Mouse (Mus musculus) Patski (cell line): ENCODE measurements at regions not wholly inside any gene's neighbourhood (a gene's known extent, or its start where the extent isn't known, plus 50 kb on each side); places are given as distances from the start of the nearest gene placed in this dataset.

ENCODE experiments used
- ATAC-seq: fragments of 100-300 bp; one replicate; pipeline ENCODE4 v1.8.0; 2021
- CTCF ChIA-PET: fragments of 350-600 bp; sonication (Branson Sonifier 250); formaldehyde crosslinking; loops from one replicate; lab custom pipeline; 2022; ENCODE audit warnings: inconsistent platforms; lab: Charles Lee
- POLR2A ChIA-PET: fragments of 350-600 bp; sonication (Branson Sonifier 250); formaldehyde crosslinking; loops from one replicate; lab custom pipeline; 2022; ENCODE audit warnings: antibody characterized with exemption, inconsistent platforms; lab: Charles Lee
- DNase-seq: peaks from one replicate; pipeline ENCODE4 v3.0.0-alpha.2; 2011; ENCODE audit warnings: low read depth, low spot score
- H3K27me3 ChIP-seq: fragments of 371-371 bp; one replicate; pipeline ENCODE4 v1.5.1; 2021
- CTCF ChIP-seq: fragments of 100-300 bp; IDR thresholded peaks from one replicate; pipeline ENCODE4 v1.5.1; 2021
- in situ Hi-C: fragments of 300-500 bp; cut with MboI; formaldehyde crosslinking; loops from 3 replicates; pipeline ENCODE4 v1.11.1; 2018; ENCODE audit warnings: low pct_unique_long_range_greater_than_20kb, mixed read lengths

DNA sequence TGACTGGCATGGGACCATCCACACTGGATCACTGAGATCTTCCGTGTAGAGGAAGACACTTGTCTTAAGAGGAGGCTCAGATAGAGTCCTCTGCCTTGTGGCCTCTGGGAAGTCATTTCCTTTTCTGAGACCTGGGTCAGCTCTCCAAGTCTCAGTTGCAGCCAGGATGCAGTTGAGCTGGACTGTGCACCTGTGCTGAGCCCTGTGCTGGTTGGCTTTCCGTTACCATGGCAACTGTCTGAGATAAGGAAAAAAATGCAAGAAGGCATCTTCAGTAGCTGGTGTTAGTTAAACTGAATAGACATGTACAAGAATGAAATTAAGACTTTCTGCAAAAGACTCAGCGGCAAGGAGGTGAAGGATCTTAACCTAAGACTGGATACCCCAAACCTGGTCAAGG lies 82.5 kb upstream of the Tut7 start:
- TF ChIP-seq CTCF = no peak
- no peak for ATAC-seq
- in situ Hi-C loops = no loop called here

DNA sequence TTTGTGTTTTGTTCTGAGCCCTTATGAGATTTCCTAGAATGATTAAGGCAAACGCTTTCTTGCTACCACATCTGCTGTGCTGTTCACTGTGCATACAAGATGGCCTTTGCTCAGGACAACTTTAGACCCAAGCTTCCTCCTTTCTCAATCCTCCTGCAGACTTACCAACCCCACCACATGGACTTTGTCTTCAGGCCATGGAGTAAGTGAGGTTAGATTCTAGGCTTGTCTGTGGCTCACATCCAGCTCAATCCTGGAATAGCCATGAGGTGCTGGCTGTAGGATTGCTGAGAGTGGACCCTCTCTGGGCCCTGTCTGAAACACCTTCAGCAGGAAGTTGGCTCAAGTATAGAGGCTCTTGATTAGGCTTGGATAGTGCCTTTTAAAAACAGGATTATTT lies 81.5 kb upstream of the Tut7 start:
- TF ChIP-seq CTCF = no peak
- H3K27me3 ChIP-seq = no peaks in the 10 kb centered on the region
- ChIA-PET CTCF (interaction anchor here (0.7 to 1.1 kb wide), 2 partner anchors 8 to 34 kb away, joined by 3 read pairs; no protein-coding TSS in a partner anchor), POLR2A (interaction anchor here (0.8 kb wide), 1 partner anchor 12 kb away, joined by 3 read pairs; no protein-coding TSS in a partner anchor)
- in situ Hi-C loops = no loop called here
- ATAC-seq (no peak), DNase-seq (no peak)

More for the DNA sequence above, 82.5 kb upstream of the Tut7 start:
- no peaks in the 10 kb centered on the region for H3K27me3 ChIP-seq
- POLR2A ChIA-PET = interaction anchor here (0.6 to 0.8 kb wide), 3 partner anchors 11 to 218 kb away, joined by 3 read pairs; no protein-coding TSS in a partner anchor
- CTCF ChIA-PET = interaction anchor here (0.7 to 1.1 kb wide), 2 partner anchors 10 to 33 kb away, joined by 3 read pairs; no protein-coding TSS in a partner anchor
- no peak for DNase-seq

DNA sequence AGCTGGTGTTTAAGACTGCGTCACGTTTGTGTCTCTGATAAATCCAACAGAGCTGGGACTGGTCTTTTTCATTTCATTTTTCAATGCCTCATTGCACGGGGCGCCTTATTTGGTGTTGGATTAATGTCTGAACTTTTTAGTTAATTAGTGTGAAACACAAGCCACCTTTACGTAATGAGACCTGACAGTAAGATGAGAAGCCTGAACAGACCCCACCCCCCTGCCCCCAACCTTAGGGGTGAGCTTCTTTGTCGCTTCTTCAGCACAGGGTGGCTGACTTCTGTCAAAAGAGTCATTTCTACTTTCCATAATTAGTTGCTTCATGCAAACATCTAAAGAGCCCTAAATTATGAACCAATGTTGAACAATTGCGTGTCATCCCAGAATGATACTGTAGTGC lies 76.6 kb upstream of the Tut7 start:
- ATAC-seq = no peak
- DNase-seq = no peak
- in situ Hi-C loops = no loop called here
- CTCF ChIA-PET = no interaction called here
- no peaks in the 10 kb centered on the region for H3K27me3 ChIP-seq
- POLR2A ChIA-PET = no interaction called here
- no peak for TF ChIP-seq CTCF

DNA sequence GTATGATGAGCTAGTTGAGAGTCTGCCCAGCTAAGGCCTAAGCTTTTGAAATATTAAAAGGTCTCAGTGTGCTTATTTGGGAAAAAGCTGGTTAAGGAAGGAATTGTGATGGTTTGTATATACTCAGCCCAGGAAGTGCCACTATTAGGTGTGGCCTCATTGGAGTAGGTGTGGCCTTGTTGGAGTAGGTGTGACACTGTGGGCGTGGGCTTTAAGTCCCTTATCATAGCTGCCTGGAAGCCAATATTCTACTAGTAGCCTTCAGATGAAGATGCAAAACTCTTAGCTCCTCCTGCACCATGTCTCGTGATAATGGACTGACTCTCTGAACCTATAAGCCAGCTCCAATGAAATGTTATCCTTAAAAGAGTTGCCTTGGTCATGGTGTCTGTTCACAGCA lies 72.8 kb upstream of the Tut7 start:
- TF ChIP-seq CTCF = no peak
- ChIA-PET POLR2A (interaction anchor here (0.6 to 0.8 kb wide), 2 partner anchors 52 to 140 kb away, joined by 3 to 4 read pairs; no protein-coding TSS in a partner anchor), CTCF (interaction anchor here (1.0 to 1.6 kb wide), 3 partner anchors 9 to 49 kb away, joined by 3 to 4 read pairs (median 3); no protein-coding TSS in a partner anchor)
- no peaks in the 10 kb centered on the region for H3K27me3 ChIP-seq
- DNase-seq = no peak
- ATAC-seq = no peak
- in situ Hi-C loops = no loop called here

DNA sequence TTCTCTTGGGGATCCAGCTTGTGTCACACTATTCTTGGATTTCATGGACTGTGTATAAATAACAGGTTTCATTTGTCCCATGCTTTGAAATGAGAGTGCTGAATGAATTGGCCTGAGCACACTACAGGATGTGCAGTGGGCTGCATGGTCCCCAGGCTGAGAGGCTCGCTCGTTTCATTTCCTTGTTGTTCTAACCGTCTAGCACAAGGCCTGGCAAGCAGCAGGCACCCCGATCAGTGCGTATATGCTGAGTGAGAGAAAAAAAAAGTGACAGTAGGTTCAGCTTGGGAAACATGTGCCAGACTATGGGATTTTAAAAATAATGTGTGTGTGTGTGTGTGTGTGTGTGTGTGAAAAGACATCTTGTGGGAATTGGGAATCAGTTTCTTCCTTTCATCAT lies 71.1 kb upstream of the Tut7 start:
- H3K27me3 ChIP-seq = no peaks in the 10 kb centered on the region
- CTCF ChIA-PET = interaction anchor here (0.7 kb wide), 1 partner anchor 10 kb away, joined by 3 read pairs; no protein-coding TSS in a partner anchor
- POLR2A ChIA-PET = no interaction called here
- TF ChIP-seq CTCF = no peak
- DNase-seq (no peak), ATAC-seq (no peak)
- in situ Hi-C loops = loop anchor here (5.0 kb wide), 5 partner anchors 48 to 573 kb away; no protein-coding TSS in a partner anchor

DNA sequence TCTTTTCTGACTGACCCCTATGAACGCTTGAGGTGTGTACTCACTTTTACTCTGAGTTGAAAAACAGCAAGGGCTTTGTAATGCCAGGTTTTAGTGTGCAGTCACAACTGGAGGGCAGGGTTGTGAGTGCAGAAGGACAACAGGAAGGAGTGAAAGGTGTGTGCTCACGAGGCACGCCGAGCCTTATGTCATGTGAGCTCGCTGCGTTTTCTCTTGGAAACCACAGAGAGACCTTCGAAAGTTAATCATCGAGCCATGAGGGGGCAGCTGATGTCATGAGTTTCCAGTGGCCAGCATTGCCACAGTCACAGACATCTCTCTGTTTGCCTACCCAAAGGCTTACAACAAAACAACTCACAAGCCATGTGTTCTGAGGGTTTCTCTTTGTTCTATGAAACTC lies 70.0 kb upstream of the Tut7 start:
- ATAC-seq (no peak), DNase-seq (no peak)
- TF ChIP-seq CTCF = peak; percentile 33
- CTCF ChIA-PET = interaction anchor here (1.4 kb wide), 1 partner anchor 59 kb away, joined by 3 read pairs; no protein-coding TSS in a partner anchor
- in situ Hi-C loops = loop anchor here (5.0 kb wide), 5 partner anchors 49 to 574 kb away; no protein-coding TSS in a partner anchor
- POLR2A ChIA-PET = interaction anchor here (2.2 kb wide), 1 partner anchor 281 kb away, joined by 11 read pairs; no protein-coding TSS in a partner anchor
- H3K27me3 ChIP-seq = no peaks in the 10 kb centered on the region

DNA sequence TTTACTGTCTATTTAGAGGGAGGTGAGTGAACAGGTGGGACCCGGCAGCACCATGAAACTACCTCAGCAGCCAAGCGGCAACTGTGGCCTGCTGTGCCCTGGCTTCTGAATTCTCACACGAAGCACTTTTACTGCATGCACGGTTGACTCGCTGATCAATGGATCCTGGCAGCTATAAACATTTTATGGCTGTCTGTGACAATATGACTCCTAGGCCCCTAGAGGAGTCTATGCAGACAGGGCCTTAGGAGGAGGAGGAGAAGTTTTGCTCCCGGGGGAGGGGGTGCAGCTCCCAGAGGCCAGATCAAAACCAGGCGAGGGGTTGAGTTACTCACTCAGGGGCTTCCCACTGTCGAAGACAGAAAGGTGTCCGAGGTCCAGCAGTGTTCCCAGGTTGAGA lies 69.4 kb upstream of the Tut7 start:
- ChIA-PET POLR2A (interaction anchor here (0.8 to 2.2 kb wide), 3 partner anchors 159 to 284 kb away, joined by 3 to 11 read pairs (median 3); partner anchors contain the start of gene Gas1), CTCF (interaction anchor here (1.4 kb wide), 1 partner anchor 60 kb away, joined by 3 read pairs; no protein-coding TSS in a partner anchor)
- no peaks in the 10 kb centered on the region for H3K27me3 ChIP-seq
- ATAC-seq (no peak), DNase-seq (no peak)
- in situ Hi-C loops = loop anchor here (5.0 kb wide), 5 partner anchors 50 to 575 kb away; no protein-coding TSS in a partner anchor
- no peak for TF ChIP-seq CTCF

DNA sequence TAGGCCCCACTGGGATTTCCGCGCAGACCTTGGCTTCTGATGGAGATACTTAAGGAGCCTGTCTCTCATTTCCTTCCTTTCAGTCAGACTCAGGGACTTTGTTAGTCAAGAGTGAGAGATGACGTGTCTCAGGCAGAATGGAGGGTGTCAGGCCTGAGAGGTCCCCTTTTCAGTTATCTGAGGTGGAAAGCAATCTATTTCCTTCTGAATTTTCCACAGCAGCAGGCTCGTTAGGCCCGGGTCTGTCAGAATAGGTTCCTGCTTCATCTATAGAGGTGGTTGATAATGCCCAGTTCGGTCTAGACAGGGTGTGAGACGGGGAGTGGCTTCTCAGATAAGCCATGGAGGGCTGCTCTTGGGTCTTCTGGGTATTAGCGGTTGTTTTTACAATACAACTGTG lies 68.8 kb upstream of the Tut7 start:
- DNase-seq = no peak
- CTCF ChIA-PET = interaction anchor here (1.4 kb wide), 1 partner anchor 60 kb away, joined by 3 read pairs; no protein-coding TSS in a partner anchor
- TF ChIP-seq CTCF = no peak
- POLR2A ChIA-PET = interaction anchor here (0.8 to 2.2 kb wide), 3 partner anchors 159 to 285 kb away, joined by 3 to 11 read pairs (median 3); partner anchors contain the start of gene Gas1
- in situ Hi-C loops = loop anchor here (5.0 kb wide), 5 partner anchors 51 to 576 kb away; no protein-coding TSS in a partner anchor
- ATAC-seq = no peak
- H3K27me3 ChIP-seq = no peaks in the 10 kb centered on the region

DNA sequence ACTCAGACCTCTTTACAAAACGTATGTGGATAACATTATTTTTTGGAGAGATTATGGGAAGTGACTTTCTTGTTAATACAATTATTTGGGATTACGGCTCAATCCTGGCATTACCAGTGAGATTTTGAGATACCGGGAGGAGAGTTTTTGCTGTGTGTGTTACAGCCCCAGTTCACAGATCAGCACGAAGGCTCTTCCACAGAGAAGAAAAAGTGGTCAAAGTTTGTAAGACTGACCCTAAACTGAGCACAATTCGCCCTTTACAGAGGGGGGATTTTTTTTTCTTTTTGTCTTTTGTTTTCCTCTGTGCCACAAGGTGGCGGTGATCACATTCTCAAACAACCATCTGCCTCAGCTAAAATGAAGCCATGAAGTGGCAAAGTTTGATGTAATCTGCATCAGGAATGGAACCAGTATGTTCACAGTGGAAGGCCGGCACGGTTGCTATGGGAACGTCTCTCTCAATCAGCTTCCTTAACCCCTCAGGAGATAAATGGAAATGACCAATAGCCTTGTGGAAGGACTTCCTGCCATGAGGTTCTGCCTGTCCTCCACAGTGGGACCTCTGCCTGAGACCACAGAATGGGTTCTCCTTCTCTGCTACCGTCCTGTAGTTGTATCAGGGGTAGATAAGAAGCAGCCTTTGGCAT lies 66.6 kb upstream of the Tut7 start:
- in situ Hi-C loops = loop anchor here (5.0 to 10.0 kb wide), 6 partner anchors 53 to 578 kb away; no protein-coding TSS in a partner anchor
- peak; percentile 79 for TF ChIP-seq CTCF
- ChIA-PET POLR2A (interaction anchor here (0.7 to 1.5 kb wide), 3 partner anchors 56 to 287 kb away, joined by 3 to 7 read pairs (median 3); no protein-coding TSS in a partner anchor), CTCF (interaction anchor here (0.7 to 2.9 kb wide), 12 partner anchors 13 to 538 kb away, joined by 3 to 13 read pairs (median 4); no protein-coding TSS in a partner anchor)
- DNase-seq = no peak
- peak; percentile 73 for ATAC-seq
- H3K27me3 ChIP-seq = no peaks in the 10 kb centered on the region
